Mouse (Mus musculus): ENCODE measurements at regions not wholly inside any gene's neighbourhood (a gene's known extent, or its start where the extent isn't known, plus 50 kb on each side); places are given as distances from the start of the nearest gene placed in this dataset.

DNA sequence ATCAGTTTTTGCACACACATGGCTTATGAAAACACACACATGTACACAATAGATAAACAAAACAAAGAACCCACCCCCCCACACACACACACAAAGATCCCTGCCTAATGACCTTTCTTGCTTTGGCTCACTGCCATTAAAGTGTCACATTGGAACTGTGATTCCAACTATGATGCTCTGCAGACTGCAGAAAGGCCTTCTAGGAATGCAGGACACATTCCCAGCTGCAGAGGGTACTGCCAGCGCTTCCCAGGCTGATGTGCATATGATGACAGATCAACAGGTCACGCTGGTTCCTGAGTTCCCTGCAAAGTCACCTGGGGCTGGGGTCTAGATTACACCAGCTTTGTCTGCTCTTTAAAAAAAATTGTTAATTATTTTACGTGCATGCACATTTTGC lies 68.1 kb upstream of the Ppm1j start:
- DNase-seq (ENCODE audit: extremely low spot score in 1 of 2, low spot score in 1 of 2): no peak

DNA sequence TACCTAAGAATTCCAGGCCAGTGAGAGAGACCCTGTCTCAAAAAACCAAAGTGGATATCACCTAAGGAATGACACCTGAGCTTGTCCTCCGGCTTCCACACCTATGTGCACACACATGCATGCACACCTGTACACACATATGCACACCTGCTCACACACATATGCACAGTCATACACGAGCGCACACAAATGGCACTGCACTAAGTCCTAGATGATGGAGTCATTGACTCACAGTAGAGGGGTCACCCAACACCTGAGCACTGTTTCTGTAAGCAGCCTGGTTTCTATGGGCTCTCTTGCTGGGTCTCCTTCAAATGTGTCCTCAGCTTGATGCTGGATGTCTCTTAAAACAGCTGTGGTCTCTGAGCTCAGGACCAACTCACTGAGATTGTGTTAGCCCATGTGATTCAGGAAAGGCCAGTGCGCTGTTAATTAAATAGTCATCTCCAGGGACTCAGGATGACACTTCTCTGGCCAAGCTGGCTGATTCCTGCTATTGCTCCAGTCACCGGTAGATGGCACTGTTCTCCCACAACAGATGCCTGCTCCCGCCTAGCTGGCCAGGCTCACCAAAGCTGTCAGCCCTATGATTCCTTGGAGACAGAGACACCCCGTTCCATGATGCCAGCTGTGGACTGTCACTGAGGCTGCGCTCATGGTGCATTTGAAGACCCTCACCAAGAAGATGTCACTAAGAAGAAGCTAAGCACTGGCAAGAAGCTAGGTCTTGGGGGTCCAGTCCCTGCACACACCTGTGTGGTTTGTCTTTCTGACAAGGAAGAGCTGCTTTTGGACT lies 66.8 kb upstream of the Ppm1j start:
- DNase-seq (ENCODE audit: extremely low spot score in 1 of 2, low spot score in 1 of 2): peak; percentile 58 to 61

DNA sequence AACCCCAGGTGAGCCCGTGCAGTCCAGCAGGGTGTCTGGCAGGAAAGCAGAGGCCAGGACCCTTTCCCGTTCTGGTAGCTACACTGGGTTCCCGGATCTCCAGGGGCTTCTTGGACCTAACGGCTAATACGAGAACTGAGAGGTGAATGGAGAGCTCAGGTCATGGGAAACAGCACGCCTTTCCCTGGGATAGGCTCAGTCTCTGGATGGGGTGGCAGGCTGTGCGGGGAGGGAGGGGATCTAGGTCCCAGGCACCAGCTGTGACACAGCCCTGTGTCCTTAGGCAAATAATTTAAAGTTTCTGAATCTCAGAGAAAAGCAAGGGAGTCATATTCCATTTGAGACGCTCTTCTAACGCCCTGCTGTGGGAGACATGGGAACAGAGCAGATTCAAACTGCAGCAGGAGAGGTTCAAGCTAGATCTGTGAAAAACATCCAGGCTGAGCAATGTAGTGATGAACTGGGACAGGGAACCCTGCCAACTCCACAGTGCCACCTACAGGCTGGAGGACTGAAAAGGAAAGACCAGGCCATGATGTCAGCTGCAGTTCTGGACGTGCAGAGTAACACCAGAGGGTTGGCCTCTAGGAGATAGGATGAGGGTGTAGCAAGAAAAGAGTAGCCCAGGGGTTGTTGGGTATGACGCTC lies 66.1 kb upstream of the Ppm1j start:
- peak in 1 of 2 experiments; percentile 18 for DNase-seq (ENCODE audit: extremely low spot score in 1 of 2, low spot score in 1 of 2)

Measured in layer of hippocampus, postnatal 25 days (tissue).